Mouse (Mus musculus) spleen, postnatal 4 days (tissue): ENCODE measurements at regions not wholly inside any gene's neighbourhood (a gene's known extent, or its start where the extent isn't known, plus 50 kb on each side); places are given as distances from the start of the nearest gene placed in this dataset.

ENCODE experiments used
- DNase-seq, 2 experiments: peaks; one replicate each; pipeline ENCODE4 v3.0.0; 2022; ENCODE audit warnings: low spot score in 2 of 2

- DNase-seq, result no peak
Observed at GRCm38 (mm10) chr11:64579826-64580225, 143.4 kb upstream of the F930015N05Rik start.

GRCm38 (mm10) chr11:64586056-64586455 lies 149.6 kb upstream of the F930015N05Rik start:
- DNase-seq, result no peak

- no peak for DNase-seq
Observed at GRCm38 (mm10) chr11:64587034-64587710, 150.7 kb upstream of the F930015N05Rik start.

GRCm38 (mm10) chr11:64587751-64588600 lies 151.5 kb upstream of the F930015N05Rik start:
- no peak for DNase-seq

- no peak for DNase-seq
Observed at GRCm38 (mm10) chr11:64588601-64588989, 152.1 kb upstream of the F930015N05Rik start.

GRCm38 (mm10) chr11:64589026-64589425 lies 152.6 kb upstream of the F930015N05Rik start:
- no peak for DNase-seq

GRCm38 (mm10) chr11:64590091-64590490 lies 153.6 kb upstream of the F930015N05Rik start:
- no peak for DNase-seq

GRCm38 (mm10) chr11:64592253-64592652 lies 155.8 kb upstream of the F930015N05Rik start:
- no peak for DNase-seq

GRCm38 (mm10) chr11:64597305-64597704 lies 160.9 kb upstream of the F930015N05Rik start:
- no peak for DNase-seq

GRCm38 (mm10) chr11:64599178-64599577 lies 162.7 kb upstream of the F930015N05Rik start:
- no peak for DNase-seq

- peak in 1 of 2 experiments; percentile 26 for DNase-seq
Observed at GRCm38 (mm10) chr11:64600201-64601102, 164.0 kb upstream of the F930015N05Rik start.

- DNase-seq, result no peak
Observed at GRCm38 (mm10) chr11:64609043-64609442, 172.6 kb upstream of the F930015N05Rik start.

GRCm38 (mm10) chr11:64610724-64611123 lies 174.3 kb upstream of the F930015N05Rik start:
- DNase-seq, result no peak

GRCm38 (mm10) chr11:64615140-64615539 lies 178.7 kb upstream of the F930015N05Rik start:
- DNase-seq, result no peak

- DNase-seq, result no peak
Observed at GRCm38 (mm10) chr11:64618631-64619385, 182.4 kb upstream of the F930015N05Rik start.

- no peak for DNase-seq
Observed at GRCm38 (mm10) chr11:64627180-64627579, 190.7 kb upstream of the F930015N05Rik start.

GRCm38 (mm10) chr11:64640947-64641346 lies 204.5 kb upstream of the F930015N05Rik start:
- DNase-seq, result no peak

GRCm38 (mm10) chr11:64643171-64643570 lies 206.7 kb upstream of the F930015N05Rik start:
- no peak for DNase-seq

- no peak for DNase-seq
Observed at GRCm38 (mm10) chr11:64647938-64648337, 211.5 kb upstream of the F930015N05Rik start.

- no peak for DNase-seq
Observed at GRCm38 (mm10) chr11:64650571-64651282, 214.3 kb upstream of the F930015N05Rik start.
